Mouse (Mus musculus) CD4-positive helper T cell, adult 2 months (primary cell): ENCODE results near the gene Slc4a7.
"Not testable (repeated sequence)": the region's sequence is repeated elsewhere in the genome, so short reads cannot be mapped to it uniquely, and the experiment has no call there.

ENCODE experiments used
- DNase-seq: peaks from one replicate; pipeline ENCODE4 v3.0.0-alpha.2; 2012; ENCODE audit warnings: low read depth, missing footprints, low spot score

Slc4a7 gene

DNA sequence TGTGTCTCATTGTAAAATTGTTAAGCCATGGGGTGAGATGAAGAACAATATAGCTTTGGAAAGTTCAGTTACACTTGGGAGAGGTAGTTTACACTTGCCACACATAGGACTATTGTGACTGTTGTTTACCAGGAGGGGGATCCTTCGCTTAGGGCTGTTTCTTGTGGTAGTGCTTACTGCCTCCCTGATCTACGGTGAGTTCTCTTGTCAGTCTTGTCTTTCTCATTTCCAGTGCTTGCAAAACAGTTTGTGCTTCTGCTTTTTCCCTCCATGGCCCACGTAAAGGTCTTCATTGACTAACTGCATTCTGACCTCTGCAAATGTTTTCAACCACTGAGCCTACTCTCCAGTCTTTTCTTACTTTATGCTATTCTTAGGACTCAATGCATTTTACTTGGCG lies 98.3 kb downstream of the Slc4a7 start:
- DNase-seq, result no peak

DNA sequence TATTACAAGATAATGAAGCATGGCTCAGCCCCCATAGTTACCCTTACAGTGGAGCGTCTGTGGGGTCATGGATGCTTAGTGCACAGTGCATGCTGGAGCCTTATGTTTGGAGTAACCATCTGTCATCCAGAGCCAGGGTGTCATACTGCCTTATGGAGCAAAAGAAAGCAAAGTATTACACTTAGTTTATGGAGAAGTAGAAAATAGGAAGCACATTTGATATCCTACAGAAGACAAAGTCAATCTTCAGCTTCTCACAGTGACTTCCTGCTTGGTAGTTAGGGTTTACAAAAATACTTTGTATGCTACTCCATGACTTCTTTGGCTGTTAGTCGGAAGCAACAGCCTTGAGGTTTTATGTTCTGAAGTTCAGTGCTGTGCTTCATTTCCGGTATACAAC lies 98.7 kb downstream of the Slc4a7 start:
- peak; percentile 27 for DNase-seq

DNA sequence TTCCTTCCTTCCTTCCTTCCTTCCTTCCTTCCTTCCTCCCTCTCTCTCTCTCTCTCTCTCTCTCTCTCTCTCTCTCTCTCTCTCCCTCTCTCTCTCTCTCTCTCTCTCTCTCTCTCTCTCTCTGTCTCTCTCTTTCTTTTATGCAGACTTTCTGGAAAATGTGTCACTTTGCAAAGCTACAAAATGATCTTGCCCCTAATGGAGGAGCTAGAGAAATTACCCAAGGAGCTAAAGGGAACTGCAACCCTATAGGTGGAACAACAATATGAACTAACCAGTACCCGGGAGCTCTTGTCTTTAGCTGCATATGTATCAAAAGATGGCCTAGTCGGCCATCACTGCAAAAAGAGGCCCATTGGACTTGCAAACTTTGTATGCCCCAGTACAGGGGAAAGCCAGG lies 101.0 kb downstream of the Slc4a7 start, which contains the start of gene Nek10:
Gene Nek10 (plus strand): TSS at position 301 of the 400 bp plus-strand sequence.
- DNase-seq, result not testable (repeated sequence)

DNA sequence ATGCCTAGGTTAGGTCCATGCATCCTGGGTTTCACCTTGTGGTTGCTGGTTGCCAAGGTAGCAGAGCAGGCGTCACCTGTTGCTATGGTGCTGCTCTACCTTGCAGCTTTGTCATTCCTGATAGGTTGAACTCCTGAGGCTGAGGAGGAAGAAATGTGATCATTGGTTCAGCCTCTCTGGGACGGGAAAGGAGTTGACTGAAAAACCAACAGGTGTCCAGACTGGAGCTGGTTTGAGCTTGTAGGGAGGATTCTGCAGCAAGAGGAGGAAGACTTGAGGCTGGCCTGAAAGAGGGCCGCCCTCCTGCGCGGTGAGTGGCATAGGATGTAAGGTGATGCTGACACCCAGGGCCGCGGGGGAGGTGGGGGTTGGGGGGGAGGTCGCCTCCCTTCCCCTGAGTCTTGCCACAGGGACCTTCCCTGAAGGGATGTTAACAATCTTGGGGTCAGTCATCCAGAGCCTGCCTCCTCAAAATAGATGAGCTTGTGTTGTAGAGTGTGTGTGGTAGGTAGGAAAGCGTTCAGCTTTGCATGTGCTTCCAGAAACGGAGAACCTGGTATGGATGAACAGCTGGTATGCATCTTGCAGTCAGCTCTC lies 101.9 kb downstream of the Slc4a7 start:
- DNase-seq, result no peak

DNA sequence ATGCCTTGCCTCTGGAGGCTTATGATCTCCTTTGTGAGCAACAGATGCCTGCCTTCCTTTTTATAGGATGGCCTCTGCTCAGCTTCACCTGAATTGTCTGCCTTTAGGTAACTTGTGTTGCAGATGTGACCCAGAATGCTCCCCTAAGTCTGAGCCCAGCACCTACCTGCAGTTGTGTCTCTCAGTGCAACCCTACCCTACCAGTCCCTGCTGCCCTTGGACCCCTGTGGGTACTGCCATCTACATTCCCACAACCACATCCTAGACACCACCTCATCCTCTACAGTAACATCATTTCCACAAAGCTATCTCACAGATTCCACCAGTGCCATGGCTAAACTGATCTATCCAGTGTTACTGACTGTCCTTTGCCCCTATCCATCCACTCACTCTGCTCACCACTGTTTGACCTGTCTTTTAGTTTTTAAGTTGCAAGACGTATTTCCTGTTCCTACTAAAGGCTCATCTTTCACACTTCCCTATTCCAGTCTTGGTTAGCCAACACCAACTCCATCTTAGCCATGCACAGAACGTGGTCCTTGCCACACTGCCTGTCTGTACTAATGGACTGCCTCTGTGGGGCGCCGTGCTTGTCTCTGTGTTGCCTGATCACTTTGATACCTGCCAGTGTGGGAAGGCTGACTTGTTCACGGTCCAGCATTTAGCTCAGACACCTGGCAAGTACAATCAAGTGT lies 102.6 kb downstream of the Slc4a7 start:
- no peak for DNase-seq

DNA sequence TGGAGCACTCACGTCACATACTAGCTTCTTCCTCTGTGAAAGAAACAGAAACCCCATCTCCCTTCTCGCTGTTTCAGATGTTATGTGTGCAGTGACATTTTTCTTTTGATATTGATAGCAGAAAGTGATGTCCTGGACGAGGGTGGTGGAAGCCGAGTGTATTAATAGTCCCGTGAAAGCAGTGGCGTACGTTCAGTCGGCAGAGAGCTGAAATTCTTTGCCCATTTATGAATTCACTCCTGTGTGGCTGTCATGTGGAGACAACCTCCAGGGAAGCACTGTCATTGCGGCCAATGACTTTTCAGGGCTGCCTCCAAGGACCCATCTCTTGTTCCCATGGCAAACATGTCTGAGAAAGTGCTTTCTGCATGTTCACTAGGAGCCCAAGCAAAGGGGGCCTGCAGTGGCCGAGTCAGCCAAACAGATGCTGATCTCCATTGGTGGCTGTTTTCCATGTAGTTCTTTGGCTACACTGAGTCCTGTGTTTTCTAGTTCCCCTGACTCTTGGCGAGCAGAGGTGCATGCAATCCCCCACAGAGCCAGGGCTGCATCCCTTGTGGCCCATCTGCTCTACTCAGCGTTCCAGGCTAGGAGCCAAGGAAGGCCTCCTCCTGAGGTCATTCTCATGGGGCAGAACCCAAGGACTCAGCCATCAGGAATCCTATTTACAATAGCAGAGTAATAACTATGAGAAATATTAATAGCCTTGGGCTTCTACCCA lies 130.6 kb downstream of the Slc4a7 start:
- no peak for DNase-seq

DNA sequence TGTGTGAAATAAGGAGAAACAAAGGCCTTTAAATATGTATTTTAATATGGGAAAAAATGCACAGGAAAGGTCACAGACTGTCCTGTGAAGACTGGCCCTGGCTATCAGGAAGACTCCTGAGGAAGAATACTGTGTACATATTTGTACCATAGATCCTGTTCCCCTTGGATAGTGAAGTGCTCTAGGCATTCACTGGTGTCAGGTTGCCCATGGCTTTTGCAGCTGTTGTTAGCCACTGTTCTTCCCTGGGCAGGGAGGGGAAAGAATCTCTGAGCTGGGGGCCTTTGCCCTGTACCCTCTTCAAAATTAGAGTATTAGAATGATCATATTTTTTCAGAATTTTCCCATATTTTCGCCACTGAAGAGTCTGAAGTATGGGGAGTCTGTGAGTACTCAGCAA lies 131.4 kb downstream of the Slc4a7 start:
- DNase-seq, result no peak

DNA sequence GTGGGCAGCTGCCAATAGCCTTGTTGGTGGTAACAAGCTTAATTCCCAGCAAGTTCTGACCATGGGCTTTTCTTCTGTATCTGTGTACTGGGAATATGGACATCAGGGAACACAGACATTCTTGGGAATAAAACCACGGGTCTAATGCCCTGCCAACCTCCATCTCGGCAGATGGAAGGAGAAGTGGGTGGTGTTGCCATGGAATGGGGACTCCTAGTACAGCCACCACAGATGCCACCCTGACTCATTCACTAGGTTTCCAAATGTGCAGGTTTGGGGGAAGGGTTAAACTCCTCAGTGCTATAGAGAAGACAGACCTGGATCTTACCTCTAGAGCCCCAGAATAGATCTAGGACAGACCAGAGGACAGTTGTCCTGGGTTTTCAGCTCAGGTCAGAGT lies 132.2 kb downstream of the Slc4a7 start:
- no peak for DNase-seq

DNA sequence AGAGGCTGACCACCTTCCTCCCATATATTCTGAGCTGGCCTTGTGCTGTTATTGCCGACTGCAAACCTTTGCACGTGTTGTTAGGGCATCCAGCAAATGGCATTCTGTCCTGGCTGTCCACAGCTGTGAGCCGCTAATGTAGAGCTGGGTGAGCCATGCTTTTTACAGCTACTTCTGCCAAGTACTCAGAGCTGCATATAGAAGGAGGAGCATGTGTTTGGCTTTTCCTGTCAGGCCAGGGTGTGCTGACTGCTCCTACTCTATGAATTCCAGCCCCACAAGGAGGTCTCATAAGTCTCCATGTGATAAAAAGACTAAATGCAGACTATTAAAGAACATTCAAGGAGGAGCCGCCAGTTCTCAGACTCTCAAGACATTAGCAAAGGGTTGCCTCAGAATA lies 135.5 kb downstream of the Slc4a7 start:
- DNase-seq, result no peak

DNA sequence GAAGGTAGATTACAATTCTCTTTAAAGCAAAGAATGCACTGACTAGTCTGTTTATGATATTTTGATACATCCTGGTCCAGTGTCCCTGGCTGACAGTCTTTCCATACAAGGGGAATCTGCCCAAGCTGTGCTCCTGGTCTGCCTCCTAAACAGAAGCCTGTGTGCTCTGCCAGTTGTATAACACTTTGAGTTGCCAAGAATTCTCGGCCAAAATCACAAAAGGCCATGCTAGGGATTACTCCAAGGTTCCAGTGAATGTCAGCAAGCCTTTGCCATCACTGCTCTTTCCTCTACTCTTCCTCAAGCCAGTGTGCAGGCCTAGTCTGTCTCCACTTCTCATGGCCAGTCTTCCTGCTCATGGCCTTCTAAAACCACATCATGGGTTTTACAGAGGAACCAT lies 136.0 kb downstream of the Slc4a7 start:
- DNase-seq, result no peak

DNA sequence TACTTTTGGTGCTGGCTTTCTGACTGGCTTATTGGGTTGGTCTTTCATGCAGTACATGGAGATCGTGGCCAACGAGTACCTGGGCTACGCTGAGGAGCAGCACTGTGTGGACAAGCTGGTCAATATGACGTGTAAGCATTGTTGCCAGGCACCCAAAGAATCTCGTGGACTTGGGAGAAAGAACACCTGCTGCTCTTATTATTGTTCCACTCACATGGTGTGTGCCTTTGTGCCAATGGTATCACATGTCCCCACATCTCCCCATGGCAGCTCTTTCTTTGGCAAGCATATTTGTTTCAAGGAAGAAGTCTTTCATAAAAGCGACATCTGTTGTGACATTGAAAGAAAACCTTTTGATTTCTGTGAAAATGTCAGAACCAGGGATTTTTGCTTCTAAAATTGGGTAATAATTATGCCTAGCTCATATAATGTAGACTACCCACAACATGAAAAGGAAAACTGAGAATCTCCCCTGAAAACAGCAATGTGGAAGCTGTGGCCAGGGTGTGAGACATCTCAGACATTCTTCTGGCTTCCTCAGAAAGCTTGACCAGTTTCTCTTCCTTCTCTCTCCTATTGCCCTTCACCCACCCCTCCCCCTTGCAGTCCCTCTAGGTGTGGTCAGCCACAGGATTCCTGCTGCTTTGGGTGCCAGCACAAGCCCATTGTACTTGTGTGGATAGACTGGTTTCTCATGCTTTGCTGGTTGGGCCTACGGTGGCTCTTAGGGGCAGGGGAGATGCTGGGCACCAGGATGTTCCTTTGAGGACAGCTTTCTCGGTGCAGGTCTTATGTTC lies 140.9 kb downstream of the Slc4a7 start:
- DNase-seq, result no peak
